Mouse (Mus musculus): ENCODE data around the gene Klhl33.
"Not testable (repeated sequence)": the region's sequence is repeated elsewhere in the genome, so short reads cannot be mapped to it uniquely, and the experiment has no call there.

The Klhl33 gene

DNA sequence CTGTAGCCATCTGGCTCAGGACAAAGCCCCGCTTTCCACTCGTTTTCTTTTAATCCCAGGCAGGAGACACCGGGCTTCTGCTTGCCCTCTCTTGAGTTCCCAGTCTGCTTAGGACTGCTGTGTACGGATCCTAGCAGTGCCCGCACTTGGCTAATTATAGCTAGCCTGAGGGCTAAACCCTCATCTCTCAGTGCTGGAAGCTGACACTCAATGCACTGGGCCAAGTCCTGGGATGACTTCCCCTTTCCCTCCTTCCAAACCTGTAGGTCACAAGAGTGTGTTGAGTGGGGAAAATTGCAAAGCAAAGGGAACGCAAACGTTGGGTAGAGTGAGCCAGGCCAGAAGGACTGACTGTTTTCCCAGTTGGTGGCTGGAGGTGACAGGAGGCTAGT lies at the start of gene Klhl33:
Klhl33 (minus strand) TSS at position 134 of the 392 bp plus-strand sequence.
- in situ Hi-C loops (cut with MboI; ENCODE audit: low pct_unique_long_range_greater_than_20kb in 1 of 2, low sequenced_read_pairs in 2 of 2, unreplicated experiment in 1 of 2), result no loop called here

DNA sequence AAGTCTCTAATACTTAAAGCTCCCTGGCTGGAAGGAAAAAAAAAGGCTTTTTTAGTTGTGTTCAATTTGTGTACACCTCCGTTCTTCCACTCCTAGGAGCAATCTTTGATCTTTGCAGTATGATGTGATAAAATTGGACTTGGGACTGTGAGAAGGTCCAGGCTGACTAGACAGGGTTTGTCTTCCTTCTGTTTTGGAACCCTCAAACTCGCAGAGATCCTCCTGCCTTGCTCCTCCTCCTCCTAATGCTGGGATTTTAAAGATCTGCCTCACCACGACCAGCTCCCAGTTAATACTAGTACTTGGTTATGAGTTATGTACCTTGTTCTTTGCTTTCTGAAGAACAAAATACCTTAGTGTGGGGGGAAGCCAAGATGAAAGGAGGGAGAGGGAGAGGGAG lies 48.2 kb upstream of the Klhl33 start:
- in situ Hi-C loops (cut with MboI; ENCODE audit: low pct_unique_long_range_greater_than_20kb in 1 of 2, low sequenced_read_pairs in 2 of 2, unreplicated experiment in 1 of 2), result loop anchor here in 1 of 2 experiments (25.0 kb wide), 1 partner anchor 1067 kb away; the partner anchor contains the start of genes Tmem253 and Zfp219

DNA sequence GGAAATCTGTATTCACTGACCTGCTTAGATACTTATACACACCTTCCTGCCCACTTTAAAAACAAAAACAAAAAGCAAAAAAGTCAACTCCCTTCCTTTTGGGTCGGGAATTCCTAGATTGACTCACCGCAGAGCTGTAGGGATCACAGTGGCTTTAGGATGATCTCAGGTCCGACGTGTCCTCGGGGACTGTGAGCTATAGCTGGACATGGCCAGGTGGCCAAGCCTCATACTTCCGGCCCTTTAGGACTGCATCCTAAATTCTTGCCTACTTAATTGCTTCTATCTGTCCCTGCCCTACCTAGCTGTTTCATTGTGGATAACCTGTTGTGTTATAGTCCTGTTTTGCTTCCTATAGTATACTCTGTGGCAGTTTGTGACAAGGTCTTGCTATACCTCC lies 47.8 kb upstream of the Klhl33 start:
- in situ Hi-C loops (cut with MboI; ENCODE audit: low pct_unique_long_range_greater_than_20kb in 1 of 2, low sequenced_read_pairs in 2 of 2, unreplicated experiment in 1 of 2), result loop anchor here in 1 of 2 experiments (25.0 kb wide), 1 partner anchor 1067 kb away; the partner anchor contains the start of genes Tmem253 and Zfp219

DNA sequence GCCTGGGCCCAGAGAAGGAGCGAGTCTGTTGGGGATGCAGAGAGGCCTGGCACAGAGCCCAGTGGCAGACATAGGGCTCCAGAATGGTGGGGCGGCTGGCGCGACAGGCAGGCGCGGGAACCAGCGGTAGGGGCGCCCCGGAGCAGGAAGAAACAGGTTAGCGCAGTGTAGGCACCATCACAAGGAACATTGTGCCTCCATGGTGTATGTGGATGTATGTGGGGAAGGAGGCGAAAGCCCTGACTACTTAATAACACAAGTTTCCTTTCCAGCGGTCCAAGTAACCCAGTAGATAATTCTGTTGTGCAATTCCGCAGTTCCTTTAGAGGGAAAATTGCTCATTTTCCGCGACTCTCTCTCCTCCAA lies 47.3 kb upstream of the Klhl33 start:
- in situ Hi-C loops (cut with MboI; ENCODE audit: low pct_unique_long_range_greater_than_20kb in 1 of 2, low sequenced_read_pairs in 2 of 2, unreplicated experiment in 1 of 2), result loop anchor here in 1 of 2 experiments (25.0 kb wide), 1 partner anchor 1068 kb away; the partner anchor contains the start of genes Tmem253 and Zfp219

DNA sequence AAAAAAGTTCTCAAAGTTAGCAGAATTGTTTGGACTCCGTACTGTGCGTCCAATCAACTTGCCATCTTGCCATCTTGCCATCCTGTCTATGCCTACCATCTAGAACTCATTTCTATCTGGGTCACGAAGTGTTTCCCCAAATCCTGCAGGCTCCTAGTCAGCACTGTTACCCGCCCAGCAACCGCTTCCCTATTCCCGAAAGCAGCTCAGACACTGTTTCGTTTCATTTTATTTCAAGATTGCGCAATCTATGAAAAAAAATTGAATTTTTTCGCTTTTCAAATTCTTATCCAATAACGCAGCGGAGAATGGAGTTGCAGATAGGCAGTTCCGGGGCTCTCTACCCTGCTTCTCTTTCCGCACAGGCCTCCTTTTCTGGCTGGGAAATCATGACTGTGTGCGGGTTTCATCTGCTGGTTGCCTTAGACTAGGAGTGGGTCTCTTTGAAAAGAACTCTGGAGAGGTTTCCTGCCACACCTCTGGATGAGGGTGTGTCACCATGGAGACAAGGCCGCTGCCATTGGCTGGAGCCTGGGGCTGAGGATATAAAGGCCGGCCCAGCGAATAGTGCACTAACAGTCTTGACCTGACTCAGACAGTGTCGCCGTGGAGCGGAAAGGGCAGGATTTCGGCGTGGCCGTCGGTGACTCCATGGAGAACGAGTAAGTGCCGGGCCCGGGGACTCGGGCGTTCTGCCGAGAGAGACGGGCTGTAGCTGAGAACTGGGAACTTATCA lies 46.8 kb upstream of the Klhl33 start, which contains the start of gene Gm49342:
Gm49342 (plus strand) TSS at position 586 of the 736 bp plus-strand sequence.
- in situ Hi-C loops (cut with MboI; ENCODE audit: low pct_unique_long_range_greater_than_20kb in 1 of 2, low sequenced_read_pairs in 2 of 2, unreplicated experiment in 1 of 2), result loop anchor here in 1 of 2 experiments (25.0 kb wide), 1 partner anchor 1068 kb away; the partner anchor contains the start of genes Tmem253 and Zfp219

DNA sequence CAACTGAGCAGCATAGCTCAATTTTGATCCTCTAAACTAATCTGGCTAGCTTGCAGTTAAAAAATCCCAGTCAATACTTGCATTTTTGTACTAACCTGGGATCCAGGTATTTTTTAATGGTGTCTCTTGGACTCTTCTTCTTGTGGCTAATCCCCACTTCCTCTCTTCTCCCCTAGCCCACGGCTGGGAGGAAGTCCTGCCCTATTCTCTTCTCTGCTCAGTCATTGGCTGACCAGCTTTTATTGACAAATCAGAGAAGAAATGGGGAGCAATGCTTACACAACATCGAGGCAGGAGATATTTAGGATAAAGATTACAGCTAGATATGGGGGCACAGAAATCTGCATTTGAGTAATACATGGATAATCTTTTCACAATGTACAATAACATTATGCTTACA lies 41.6 kb upstream of the Klhl33 start:
- in situ Hi-C loops (cut with MboI; ENCODE audit: low pct_unique_long_range_greater_than_20kb in 1 of 2, low sequenced_read_pairs in 2 of 2, unreplicated experiment in 1 of 2), result loop anchor here in 1 of 2 experiments (25.0 kb wide), 1 partner anchor 1073 kb away; the partner anchor contains the start of genes Tmem253 and Zfp219

DNA sequence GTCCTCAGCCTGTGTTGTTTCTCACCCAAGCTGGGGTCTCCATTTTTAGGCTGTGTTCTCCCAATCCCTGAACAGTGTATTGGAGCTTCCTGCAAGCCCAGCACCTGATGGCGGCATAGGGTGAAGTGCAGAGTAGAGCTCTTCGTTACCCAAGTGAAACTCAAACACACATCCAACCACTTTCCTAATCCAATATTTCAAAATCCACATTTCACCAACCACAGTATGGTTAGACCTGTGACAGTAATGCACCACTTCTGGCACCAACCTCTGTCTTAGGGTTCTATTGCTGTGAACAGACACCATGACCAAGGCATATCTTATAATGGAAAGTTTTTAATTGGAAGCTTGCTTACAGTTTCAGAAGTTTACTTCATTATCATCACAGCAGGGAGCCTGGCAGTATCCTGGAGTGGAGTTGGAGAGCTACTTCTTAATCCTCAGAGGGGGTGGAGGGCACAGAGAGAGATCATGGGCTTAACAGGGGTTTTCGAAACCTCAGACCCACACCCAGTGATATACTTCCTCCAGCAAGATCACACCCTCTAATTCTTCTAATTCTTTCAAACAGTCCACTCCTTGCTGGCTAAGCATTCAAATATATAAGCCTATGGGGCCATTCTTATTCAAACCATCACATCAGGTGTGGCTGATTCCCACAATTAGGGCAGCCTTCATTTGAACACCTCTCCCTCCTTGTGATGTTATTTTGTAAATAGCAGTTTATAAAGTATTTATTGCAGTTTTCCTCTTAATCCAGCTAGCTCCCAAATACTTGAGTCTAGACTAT lies 41.0 kb upstream of the Klhl33 start:
- in situ Hi-C loops (cut with MboI; ENCODE audit: low pct_unique_long_range_greater_than_20kb in 1 of 2, low sequenced_read_pairs in 2 of 2, unreplicated experiment in 1 of 2), result loop anchor here in 1 of 2 experiments (25.0 kb wide), 1 partner anchor 1074 kb away; the partner anchor contains the start of genes Tmem253 and Zfp219

DNA sequence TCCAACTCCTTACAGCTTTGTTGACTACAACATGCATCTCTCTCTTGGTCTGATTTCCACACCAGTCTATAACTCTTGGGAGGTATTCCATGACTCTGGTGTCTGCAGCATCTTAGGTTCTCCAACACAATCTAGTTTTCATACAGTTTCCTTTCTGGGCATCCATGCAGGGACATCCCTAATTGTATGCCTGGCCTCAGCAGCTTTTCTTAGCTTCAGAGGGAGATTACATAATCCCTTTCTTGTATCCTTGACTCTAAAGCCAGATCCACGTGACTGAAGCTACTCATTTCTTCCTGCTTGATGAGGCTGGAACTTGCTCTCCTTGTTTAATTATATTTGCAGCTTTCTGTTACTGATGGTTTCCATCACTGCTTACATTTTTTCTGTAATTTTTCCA lies 39.3 kb upstream of the Klhl33 start:
- in situ Hi-C loops (cut with MboI; ENCODE audit: low pct_unique_long_range_greater_than_20kb in 1 of 2, low sequenced_read_pairs in 2 of 2, unreplicated experiment in 1 of 2), result loop anchor here in 1 of 2 experiments (25.0 kb wide), 1 partner anchor 1076 kb away; the partner anchor contains the start of genes Tmem253 and Zfp219

DNA sequence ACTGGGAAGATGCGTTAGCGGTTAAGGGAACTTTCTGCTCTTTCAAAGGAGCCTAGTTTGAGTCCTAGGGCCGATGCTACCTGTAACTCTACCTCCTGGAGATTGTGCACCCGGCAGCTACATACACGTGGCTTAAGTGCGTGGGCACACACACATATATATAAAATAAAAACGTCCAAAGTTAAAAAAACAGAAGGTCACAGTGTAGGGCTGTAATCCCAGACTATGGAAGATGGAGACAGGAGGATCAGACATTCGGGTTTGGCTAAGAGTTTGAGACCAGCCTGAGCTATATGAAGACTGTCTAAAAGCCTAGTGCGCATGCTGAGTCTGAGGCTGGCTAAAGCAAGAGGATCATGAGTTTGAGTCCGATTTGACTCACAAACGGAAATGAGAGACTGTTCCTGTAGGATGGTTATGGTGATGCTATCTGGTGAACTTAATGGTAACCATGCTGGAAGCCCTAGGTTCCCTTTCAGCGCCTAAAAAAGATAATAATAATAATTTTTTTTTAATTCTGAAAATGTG lies 34.2 kb upstream of the Klhl33 start:
- in situ Hi-C loops (cut with MboI; ENCODE audit: low pct_unique_long_range_greater_than_20kb in 1 of 2, low sequenced_read_pairs in 2 of 2, unreplicated experiment in 1 of 2), result loop anchor here in 1 of 2 experiments (25.0 kb wide), 1 partner anchor 1081 kb away; the partner anchor contains the start of genes Tmem253 and Zfp219

DNA sequence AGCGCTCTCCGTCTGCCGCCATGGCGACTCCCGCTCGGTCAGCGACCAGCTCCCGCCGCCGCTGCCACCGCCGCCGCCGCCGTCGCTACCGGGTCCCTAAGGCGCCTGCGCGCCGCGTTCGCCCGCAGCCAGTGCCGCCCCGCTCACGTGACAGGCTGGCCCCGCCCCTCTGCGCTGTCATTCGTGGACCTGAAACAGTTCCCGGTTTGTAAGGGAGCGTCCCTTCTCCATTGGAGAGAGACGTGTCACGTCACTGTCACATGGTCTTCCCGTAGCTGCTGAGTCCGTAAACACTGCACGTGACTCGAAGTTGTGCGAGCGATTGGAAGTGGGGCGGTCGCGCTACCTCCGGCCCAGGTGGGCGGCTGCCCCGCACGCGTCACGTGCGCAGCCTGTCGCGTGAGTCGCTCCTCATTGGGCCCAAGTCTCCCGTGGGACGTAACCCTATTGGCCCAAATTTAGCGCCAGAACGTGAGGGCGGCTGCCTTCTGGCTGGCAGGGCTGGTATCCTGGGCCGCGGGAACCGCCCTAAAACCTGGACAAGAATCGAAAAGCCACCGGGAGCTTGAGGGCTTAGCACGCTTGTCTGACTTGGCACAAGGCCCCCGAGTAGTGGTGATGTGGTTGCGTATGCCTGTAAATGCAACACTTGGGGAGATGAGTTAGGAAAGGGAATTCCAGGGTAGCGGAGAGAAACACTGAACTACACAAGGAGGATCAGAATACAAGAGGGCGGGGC lies 33.6 kb upstream of the Klhl33 start, which contains the start of the genes Pip4p1 and Pnp:
Pip4p1 (minus strand) TSS at position 103 of the 739 bp plus-strand sequence.
Pnp (plus strand) TSS at position 329 of the 739 bp plus-strand sequence.
- in situ Hi-C loops (cut with MboI; ENCODE audit: low pct_unique_long_range_greater_than_20kb in 1 of 2, low sequenced_read_pairs in 2 of 2, unreplicated experiment in 1 of 2), result loop anchor here in 1 of 2 experiments (25.0 kb wide), 1 partner anchor 1081 kb away; the partner anchor contains the start of genes Tmem253 and Zfp219

DNA sequence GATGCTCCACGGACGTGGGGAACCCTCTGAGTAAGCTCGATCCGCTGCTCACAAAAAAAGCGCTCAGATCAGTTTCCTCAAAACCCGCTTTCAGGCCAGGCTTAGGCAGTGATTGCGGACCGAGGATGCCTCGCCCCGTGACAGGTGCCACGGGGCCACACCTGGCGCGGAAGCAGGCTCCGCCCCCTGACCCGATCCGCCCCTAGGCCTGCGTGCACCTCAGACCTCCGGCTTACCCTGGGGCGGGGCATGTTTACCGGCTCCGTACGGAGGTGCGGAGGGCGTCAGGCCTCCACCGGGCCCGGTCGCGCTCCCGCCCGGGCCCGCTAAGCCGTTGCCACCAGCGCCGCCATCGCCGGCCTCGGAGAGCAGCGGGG lies 33.1 kb upstream of the Klhl33 start:
- in situ Hi-C loops (cut with MboI; ENCODE audit: low pct_unique_long_range_greater_than_20kb in 1 of 2, low sequenced_read_pairs in 2 of 2, unreplicated experiment in 1 of 2), result loop anchor here in 1 of 2 experiments (25.0 kb wide), 1 partner anchor 1082 kb away; the partner anchor contains the start of genes Tmem253 and Zfp219

DNA sequence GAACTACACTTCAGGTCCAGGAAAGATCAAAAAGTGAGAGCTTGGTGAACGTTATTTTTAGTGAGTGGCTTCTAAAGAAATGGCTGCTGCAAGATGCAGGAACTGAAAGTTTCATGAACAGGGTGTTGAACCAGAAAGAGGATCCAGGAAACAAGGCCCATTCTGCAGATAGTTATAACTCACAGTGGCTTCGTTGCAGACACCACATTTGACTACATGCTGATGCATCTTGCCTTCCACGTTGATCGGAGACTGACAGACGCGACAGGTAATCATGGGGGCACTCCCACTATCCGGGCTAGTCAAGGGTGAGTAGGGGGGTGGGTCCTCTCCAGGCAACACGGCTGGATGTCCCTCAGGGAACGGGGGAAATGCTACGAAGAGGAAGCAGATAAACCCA lies 32.6 kb upstream of the Klhl33 start:
- in situ Hi-C loops (cut with MboI; ENCODE audit: low pct_unique_long_range_greater_than_20kb in 1 of 2, low sequenced_read_pairs in 2 of 2, unreplicated experiment in 1 of 2), result loop anchor here in 1 of 2 experiments (25.0 kb wide), 1 partner anchor 1082 kb away; the partner anchor contains the start of genes Tmem253 and Zfp219

DNA sequence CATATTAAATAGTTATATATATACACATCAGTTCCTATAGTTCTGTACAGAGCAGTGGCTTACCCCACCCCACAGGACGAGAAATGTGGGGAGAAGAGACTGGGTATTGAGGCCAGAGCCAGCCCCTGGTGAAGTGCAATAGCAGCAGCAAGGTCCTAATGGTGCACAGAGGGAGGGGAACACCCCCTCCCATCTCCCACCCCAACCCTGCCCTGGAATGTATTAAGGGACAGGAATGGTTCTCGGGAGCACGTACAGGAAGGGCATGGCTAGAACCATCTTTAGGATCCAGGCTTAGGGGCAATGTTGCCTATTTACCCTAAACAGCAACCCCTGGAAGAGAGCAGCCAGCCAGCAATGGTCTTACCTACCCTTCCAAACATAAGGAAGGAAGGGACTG lies 30.1 kb upstream of the Klhl33 start:
- in situ Hi-C loops (cut with MboI; ENCODE audit: low pct_unique_long_range_greater_than_20kb in 1 of 2, low sequenced_read_pairs in 2 of 2, unreplicated experiment in 1 of 2), result loop anchor here in 1 of 2 experiments (25.0 kb wide), 1 partner anchor 1085 kb away; the partner anchor contains the start of genes Tmem253 and Zfp219

DNA sequence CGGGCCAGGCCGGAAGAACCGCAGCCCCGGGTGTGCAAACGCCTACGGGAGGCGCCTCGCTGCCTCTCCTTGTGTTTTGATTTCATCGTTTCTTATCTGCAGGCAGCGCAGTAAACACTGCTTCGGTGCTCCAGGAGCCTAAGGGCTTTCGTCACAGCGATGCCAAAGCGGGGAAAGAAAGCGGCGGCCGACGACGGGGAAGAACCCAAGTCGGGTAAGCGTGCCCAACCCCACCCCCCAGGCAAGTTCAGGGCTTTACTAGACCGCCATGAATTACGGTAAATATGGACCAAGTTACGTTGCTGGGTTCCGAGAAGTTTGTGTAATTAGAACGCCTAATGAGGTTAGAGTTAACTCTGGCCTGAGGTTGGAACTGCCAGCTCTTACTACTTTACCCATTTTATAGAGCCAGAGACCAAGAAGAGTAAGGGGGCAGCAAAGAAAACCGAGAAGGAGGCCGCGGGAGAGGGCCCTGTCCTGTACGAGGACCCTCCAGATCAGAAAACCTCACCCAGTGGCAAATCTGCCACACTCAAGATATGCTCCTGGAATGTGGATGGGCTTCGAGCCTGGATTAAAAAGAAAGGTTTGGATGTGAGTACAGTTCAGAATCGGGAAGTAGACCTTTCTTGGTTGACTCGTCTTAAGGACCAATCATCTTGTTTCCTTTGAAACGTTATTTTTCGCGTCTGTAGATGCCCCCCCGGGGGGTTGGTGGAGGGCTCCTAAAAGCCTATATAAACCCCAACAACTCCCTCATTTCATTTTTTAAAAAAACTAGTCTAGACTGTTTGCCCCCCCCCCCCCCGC lies 28.0 kb upstream of the Klhl33 start:
- in situ Hi-C loops (cut with MboI; ENCODE audit: low pct_unique_long_range_greater_than_20kb in 1 of 2, low sequenced_read_pairs in 2 of 2, unreplicated experiment in 1 of 2), result loop anchor here in 1 of 2 experiments (25.0 kb wide), 1 partner anchor 1087 kb away; the partner anchor contains the start of genes Tmem253 and Zfp219

DNA sequence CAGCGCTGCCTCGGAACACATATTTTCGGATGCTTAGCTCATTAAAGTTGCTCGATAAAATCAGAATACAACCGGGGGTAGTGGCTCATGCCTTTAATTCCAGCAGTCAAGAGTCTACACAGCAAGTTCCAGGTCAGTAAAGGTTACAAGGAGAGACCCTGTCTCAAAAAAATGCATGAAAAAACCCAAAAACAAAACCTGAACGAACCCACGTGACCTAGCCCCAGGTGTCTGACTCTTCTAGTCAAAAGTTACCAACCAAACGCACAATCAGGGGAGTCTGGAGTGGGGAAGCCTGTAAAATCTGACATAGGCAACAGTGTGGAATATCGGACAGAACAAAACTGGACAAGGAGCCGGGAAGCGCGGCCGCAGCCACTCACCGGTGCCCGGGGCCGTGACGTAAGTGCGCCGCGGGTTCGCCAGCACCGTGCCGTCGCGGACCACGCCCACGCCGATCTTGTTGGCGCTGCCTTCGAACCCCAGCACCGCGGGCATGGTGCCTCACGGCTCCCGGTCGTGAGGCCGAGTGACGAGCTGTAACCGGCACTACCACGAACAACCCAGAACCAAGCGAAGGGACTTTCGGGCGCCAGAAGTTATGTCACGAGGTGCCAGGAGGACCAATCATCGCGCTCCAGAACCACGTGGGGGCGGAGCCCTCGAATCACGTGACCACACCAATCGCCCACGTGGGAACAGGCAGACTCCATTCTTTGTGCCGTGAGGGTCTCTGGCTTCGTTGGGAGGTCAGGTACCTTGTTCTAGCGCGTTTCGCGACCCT lies 27.2 kb upstream of the Klhl33 start, which contains the start of the genes Osgep and Apex1:
Osgep (minus strand) TSS at position 613 of the 784 bp plus-strand sequence.
Apex1 (plus strand) TSS at position 688 of the 784 bp plus-strand sequence.
- in situ Hi-C loops (cut with MboI; ENCODE audit: low pct_unique_long_range_greater_than_20kb in 1 of 2, low sequenced_read_pairs in 2 of 2, unreplicated experiment in 1 of 2), result loop anchor here in 1 of 2 experiments (25.0 kb wide), 1 partner anchor 1088 kb away; the partner anchor contains the start of genes Tmem253 and Zfp219

DNA sequence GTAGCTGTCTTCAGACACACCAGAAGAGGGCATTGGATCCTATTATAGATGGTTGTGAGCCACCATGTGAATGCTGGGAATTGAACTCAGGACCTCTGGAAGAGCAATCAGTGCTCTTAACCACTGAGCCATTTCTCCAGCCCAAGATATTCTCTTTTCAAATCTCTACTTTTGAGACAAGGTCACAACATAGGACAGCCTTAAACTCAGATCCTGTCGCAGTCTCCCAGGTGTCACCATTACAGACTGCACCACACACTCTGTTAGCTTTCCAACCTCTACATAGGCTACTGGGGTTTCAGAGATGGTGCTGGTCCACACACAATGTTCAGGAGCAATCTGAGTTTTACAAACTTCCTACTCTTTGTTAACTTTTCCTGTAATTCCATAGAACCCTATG lies 26.1 kb upstream of the Klhl33 start:
- in situ Hi-C loops (cut with MboI; ENCODE audit: low pct_unique_long_range_greater_than_20kb in 1 of 2, low sequenced_read_pairs in 2 of 2, unreplicated experiment in 1 of 2), result not testable (repeated sequence)
